Mouse (Mus musculus): Measurements from ENCODE around the gene Galnt15. TPM values are rescaled to one million over a fixed set of nuclear protein-coding genes. Genes with fewer than 3 reads are reported as not detected.

The Galnt15 gene
- not detected for polyA plus RNA-seq (2017; shearing (Covaris generic))

GRCm38 (mm10) chr14:32028681-32029091, at the start of gene Galnt15:
Gene Galnt15, plus strand, starts transcription at chr14:32028989.
- no peak for ATAC-seq

- no peak for ATAC-seq
These were observed 34.8 kb upstream of the Galnt15 start for GRCm38 (mm10) chr14:31994021-31994420.

DNA sequence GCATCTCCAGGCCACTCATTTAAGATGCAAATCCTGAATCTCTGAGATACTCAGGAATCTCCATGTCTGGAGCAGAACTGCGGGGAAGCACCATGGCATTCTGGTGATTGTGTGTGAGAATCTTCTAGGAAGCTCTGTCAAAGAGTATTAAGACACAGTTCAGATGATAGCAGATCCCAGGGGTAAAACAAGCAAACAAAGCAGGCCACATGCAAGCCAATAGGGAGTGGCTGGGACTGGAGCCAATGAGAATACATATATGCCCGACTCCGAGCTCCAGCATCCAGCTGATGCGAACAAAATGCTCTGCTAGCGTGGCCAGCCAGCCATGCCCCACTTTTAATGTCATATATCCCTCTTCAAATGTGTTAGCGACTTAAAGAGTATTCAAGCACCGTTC, 27.8 kb upstream of the Galnt15 start:
- ATAC-seq: no peak

DNA sequence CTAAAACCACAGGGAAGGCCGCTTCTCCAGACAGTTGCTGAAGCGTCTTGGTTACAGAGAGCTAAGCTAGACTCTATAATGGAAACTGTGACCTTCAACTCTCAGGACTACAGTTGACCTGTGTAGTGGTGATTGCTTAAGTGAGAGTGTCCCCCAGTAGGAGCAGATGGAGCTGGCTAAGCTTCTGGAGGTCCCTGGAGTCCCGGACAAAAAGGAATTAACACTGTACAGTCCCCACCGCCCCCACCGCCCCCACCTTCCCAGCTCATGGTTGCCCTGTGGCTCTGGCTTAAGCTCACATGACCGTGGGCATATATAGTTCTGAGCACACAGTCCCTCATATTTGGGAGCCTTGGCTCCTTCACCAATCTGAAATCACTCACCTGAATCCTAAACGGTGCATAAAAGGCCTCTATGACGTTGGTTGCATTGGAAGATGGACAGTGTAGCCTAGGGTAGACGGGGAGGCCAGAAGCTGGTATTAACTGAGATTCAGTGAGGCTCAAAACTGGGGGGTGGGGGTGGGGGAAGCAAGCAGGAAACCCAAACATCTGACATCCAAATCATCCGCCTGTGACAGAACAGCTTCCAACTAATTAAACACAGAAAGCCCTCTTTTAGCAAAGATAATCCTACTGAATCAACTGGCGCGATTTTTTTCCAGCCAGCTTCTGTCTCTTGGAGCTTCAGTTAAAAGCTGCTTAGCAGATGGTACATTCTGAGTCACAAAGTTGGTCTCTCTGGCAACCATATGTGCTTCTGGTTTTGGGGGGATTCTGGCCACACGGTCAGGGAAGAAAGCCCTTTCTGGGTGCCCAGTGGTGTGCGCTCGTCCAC, 26.1 kb upstream of the Galnt15 start:
- ATAC-seq: no peak

DNA sequence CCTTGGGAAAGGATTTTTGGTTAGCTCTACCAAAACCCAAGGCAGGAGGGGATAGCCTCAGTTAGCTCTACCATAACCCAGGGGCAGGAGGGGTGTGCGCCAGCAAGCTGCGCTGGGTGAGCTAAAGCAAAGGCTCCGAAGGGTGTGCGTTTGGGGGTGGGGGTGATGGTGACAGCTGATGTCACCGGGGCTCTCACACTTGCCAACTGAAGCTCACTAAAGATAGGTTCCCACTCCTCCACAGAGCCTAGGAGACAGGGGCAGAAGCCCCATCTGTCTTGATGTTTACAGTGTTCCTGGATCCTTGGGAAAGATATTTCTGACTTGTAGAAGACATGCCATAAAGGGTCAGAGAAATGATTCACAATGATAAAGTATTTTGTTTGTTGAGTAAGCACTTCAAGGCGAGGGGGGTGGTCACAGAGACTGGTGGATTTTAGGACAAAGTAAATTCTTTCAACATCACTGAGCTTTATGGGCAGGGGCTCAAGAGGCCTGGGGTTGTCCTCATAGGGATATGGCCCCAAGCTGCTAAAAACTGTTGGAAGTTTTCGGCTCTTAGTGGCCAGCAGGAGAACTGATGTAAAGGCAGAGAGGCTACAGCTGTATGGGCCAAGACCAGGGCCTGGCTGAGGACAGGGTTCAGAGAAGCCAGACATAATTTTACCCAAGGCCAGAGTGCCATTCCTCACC, 24.7 kb upstream of the Galnt15 start:
- no peak for ATAC-seq

DNA sequence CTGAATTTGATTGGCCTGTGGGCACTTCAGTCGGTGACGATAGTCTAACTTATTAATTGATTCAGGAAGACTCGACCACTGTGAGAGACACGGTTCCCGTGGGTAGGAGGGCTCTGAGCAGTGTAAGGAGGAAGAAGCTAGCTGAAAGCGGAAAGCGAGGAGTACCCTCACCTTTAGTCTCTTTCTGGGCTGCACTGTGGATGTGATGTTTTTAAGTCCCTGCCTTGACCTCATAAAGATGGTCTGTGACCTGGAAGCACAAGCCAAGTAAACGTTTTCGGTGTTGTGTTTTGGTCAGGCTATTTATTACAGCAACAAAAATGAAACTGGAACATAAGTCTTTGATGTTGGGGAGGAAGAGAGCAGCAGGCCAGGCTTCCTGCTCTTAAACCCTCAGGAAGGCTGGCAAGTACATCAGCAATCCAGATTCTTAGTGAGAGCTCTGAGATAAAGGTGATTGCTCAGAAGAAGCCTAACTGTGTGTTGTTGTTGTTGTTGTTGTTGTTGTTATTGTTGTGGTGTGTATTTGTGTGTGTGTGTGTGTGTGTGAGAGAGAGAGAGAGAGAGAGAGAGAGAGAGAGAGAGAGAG, 23.0 kb upstream of the Galnt15 start:
- no peak for ATAC-seq

DNA sequence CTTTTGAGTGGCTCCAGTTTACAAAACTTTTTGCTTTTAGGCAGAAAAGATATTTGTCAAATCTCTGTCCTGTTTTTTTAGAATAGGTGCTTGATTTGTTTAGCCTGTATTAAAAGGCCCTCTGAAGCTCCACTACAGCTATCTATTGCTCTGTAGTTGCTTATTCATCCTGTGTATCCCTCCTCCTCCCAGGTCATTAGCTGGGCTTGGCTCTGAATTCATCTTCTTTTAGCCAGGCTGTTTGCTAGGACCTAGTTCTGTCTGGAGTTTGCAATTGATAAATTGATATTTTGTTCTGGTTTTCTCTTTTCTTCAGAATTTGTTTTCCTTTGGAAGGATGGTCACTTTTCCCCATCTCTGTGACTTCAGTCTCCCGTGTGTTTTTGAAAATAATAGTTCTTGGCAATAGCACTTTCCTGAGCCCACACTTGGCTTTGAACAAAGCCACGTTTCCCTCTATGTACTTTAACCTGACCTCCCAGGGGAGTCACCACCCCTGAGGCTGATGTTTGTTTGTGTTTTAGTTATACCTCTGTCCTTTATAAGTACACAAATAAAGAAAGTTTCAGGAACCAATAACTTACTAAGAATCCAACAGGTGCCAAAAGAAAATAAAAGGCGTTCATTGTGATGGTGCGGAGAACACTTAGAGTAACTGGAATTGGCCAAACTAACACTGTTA, 21.0 kb upstream of the Galnt15 start:
- no peak for ATAC-seq

GRCm38 (mm10) chr14:32009715-32010114, 19.1 kb upstream of the Galnt15 start:
- no peak for ATAC-seq

DNA sequence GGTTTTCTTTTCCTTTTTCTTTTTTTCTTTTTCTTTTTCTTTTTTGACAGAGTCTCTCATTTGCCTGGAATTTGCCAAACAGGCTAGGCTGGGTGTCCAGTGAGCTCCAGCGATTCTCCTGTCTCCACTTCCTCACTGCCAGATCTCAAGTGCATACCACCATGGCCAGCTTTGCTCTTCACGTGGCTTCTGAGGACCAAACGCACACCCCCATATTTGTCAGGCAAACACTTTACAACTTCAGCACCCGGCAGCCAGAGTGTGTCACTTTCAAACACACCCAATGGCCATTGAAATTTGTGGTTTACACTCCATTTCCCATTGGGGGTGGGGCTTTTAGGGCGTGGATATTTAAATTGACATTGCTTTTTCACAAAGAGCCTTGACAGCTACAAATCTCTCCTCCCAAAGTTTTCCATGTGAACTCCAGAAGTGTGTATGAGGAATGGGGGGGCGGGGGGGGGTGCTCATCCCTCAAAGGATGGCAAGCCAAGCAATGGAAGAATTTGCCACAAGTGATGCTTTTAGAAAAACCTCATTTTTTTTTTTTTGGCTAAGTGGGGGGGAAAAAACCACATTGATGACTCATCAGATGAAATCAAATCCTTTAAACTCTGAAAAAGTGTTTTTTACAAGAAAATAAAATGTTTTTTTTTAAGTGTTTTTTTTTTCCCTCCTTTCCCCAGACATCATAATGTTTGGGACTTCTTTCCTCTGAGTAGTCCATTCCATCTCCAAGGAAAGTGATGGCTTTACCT, 17.1 kb upstream of the Galnt15 start:
- ATAC-seq: no peak

DNA sequence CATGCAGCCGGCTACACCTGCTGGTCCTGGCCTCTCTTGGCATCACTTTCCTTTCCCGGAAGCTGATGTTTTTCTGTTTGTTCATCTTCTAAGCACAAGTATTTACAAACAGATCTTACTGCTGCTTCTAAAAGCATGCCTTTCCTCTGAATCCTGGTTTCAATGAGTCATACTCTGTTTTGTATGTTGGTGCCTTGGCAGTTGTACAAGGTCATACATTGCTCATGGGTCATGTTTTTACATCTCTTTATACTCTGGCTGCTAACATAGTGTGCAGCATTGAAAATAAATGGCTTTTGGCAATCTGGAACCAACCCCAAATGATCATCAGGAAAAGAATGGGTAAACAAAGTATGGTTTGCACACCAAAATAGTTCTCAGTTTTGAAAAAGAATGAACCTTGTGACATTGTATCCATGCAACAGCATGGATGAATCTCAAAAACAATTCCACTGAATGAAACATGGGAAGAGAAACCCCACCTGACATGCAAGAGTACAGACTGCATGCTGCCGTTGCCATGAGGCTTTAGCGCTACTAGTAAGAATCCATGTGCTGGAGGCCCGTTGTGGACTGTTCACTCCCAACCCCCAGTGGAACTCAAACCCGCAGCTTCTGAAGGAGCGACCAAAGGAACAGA, 13.5 kb upstream of the Galnt15 start:
- no peak for ATAC-seq

GRCm38 (mm10) chr14:32016466-32016865, 12.3 kb upstream of the Galnt15 start:
- ATAC-seq: no peak

DNA sequence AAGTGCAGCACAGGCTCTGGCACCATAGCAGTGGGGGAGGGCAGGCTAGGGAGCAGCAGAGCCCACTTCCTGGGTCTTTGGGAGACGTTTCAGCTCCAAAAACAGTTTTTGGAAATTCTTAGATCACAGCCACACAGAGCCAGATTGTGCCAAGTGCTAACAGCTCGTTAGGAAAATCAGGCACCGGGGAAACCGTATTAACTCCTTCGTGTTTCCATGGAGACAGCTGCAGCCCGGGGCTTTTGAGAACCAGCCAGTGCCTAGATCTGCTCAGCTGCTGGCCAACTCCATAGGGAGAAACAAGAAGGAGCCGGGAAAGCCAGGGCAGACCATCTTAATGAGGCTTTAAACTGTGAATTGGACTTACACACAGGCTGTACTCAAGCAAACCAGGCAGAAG, 11.9 kb upstream of the Galnt15 start:
- no peak for ATAC-seq

- no peak for ATAC-seq
These were observed 11.3 kb upstream of the Galnt15 start for GRCm38 (mm10) chr14:32017448-32017847.

DNA sequence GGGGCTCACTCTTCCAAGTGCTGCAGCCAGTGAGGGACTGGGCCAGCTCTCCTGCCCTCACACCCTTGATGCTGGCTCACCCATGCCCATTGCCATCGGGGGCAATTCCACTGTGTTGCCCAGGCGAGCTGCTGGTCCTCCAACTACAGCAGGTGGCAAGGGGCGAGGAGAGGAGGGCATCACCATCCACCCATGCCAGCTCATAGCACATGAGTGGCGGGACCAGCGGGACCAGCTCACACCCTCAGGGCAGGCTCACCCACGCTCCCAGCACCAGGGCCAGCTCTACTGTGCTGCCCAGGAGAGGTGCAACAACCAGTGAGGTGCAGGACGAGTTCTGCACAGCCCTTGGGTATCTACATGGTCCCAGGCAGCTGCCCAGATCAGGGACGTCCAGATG, 9.7 kb upstream of the Galnt15 start:
- ATAC-seq: no peak

GRCm38 (mm10) chr14:32021967-32022366, 6.8 kb upstream of the Galnt15 start:
- no peak for ATAC-seq

GRCm38 (mm10) chr14:32022450-32022849, 6.3 kb upstream of the Galnt15 start:
- ATAC-seq: no peak

DNA sequence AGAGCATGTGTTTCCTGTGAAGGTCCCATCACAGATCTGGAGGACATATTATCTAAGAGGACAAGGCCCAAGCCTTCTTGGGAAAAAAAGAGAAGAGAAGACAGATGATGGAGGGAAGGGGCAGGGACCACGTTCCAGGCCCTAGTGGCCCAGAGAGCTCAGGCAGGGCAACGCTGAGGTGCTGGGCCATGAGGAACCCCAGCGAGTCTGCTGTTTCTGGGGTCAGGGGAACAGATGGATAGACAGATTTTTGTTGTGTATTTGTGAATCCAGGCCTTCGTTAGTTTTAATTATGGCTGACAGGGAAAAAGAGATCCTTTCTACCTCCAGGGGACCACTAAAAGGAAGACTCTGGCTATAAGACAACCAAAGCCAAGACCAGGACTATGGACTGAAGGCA, 4.9 kb upstream of the Galnt15 start:
- ATAC-seq: no peak

DNA sequence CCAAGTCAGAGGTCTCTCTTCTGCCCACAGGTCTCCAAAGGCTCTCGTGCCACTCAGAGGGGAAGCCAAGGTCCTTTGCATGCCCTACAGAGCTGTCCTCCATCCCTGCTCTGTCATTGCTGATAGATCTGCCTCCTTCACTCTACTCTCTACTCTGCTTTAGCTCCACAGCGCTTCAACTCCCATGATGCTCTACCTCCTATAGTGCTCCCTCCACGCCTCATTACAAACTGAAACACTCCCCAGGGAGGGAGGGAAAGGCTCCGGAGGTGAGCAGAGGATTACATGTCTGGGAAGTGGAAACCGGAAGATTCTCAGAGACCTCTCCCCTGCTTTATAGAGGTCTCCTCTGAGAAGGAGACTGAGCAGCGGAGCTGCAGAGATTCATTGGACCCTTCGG, 1.6 kb upstream of the Galnt15 start:
- ATAC-seq: no peak

GRCm38 (mm10) chr14:32029411-32029992, 713 bp downstream of the Galnt15 start:
- no peak for ATAC-seq

DNA sequence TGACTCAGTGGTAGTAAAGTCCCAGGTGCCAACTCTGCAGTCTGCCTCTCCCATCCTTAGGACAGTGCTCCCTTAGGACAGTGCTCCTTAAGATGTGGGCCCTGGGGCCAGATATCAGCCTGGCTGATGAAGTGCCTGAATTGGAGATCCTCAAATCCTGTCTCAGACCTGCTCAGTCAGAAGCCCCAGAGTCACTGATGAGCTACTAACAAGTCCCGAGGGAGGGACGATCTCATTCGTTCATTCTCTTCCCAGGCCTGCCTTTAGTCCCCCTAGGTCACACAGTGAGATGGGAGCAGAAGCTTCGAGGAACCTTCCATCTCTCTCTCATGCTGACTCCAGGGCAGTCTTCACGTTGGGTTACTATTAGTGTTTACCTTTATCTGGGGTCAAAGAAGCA, 1.3 kb downstream of the Galnt15 start:
- ATAC-seq: no peak

- ATAC-seq: no peak
These were observed 3.7 kb downstream of the Galnt15 start for GRCm38 (mm10) chr14:32032522-32032921.

DNA sequence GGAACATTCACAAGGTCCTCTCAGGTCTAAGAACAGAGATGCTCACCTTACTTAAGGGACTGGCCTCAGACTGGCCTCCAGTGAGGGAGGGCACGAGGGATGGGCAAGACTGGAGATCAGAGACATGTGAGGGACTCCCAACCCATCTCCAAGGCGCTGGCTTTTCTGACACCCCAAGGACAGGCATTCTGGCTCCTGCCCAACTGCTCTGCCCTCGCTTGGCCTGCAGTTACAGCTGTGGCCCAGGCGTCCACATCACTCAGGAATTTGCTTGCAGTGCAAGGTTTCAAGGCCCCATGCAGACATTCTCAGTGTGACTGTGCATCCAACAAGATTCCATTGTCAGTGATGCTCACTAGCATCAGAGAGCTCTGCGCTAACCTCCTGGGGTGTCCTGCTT, 7.7 kb downstream of the Galnt15 start:
- ATAC-seq: no peak
